Mouse (Mus musculus): Measurements from ENCODE around the gene Cdc25a.

Gene Cdc25a

DNA sequence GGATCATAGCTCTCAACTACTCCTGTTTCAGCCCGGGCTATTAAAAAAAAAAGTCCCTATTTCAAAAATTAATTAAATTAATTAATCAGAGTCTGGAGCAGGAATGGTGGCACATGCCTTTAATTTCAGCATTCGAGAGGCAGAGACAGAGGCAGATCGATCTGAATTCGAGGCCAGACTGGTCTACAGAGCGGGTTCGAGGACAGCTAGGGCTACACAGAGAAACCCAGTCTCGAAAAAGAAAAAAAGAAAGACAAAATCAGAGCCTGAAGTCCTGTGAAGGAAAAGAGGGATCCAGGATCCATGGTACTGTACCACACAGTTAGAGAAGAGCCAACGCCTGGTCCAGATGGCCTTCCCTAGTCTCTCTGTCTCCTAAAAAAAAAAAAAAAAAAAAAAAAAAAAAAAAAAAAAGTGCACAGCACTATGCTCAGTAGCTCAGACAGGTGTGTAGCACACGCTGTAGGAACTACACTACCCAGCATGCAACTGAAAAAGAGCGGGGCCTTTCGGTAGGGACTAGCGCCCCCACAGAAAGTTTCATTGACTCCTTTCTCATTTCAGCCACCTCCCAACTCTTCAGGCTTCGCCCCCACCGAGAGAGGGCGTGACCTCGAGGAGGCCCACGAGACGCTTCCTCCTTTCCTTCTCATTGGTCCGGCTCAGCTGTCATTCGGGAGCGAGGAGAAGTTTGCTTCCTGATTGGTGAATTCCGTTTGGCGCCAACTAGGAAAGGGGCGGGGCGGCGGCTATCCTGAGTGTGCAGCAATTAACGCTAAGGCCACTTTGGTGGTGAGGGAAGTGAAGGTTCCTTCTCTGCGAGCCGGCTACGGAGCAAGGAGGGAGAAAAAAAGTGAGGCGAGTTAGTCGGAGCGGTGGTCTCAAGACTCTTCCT is at the start of gene Cdc25a:
Cdc25a (plus strand) TSS at position 783 of the 895 bp plus-strand sequence.
- peak; percentile 98 to 99 for DNase-seq (ENCODE audit: low spot score in 2 of 2)

GRCm38 (mm10) chr9:109825739-109826138 is 49.6 kb upstream of the Cdc25a start:
- DNase-seq (ENCODE audit: low spot score in 2 of 2) = no peak

DNA sequence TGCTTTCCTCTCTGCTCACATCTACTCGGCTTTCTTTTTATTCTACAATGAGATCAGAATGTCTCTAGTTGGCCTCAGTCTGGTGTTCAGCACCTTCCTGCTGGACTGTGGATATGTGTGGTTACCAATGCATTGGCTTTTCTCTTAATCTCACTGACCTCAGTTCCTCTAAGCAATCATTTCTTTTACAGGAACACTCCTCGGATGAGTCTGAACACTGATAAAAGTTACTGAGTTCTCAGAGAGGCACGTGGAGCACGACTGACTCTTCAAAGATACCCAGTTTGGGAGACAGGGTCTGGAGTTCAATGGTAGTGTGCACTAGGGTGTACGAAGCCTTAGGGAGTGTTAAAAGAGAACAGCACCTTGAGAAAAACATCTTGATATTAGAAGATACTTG is 49.2 kb upstream of the Cdc25a start:
- no peak for DNase-seq (ENCODE audit: low spot score in 2 of 2)

- DNase-seq (ENCODE audit: low spot score in 2 of 2) = peak; percentile 87 to 88
Measured at GRCm38 (mm10) chr9:109832391-109833087, 42.8 kb upstream of the Cdc25a start, which contains the start of gene Nme6. TSS of gene Nme6 (plus strand) at chr9:109832749.

DNA sequence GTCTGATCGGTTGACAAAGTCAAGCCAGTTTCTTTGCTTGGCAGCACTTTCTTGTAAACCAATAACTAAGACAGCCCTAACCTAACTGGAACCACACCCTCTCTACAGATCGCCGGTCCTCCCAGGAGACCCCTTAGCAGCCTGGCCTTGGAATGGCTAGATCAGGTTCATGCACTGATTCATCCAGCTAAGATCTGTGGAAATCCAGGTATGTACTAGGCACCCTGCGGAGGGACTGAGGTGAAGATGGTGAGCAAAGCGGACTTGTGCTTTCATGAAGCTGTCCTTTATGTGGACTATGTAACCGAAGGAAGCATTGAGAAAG is 42.3 kb upstream of the Cdc25a start:
- DNase-seq (ENCODE audit: low spot score in 2 of 2) = no peak

- no peak for DNase-seq (ENCODE audit: low spot score in 2 of 2)
Measured at GRCm38 (mm10) chr9:109849312-109849758, 26.0 kb upstream of the Cdc25a start, which contains the start of gene Camp. TSS of gene Camp (minus strand) at chr9:109849617.

GRCm38 (mm10) chr9:109850099-109850498 is 25.3 kb upstream of the Cdc25a start:
- DNase-seq (ENCODE audit: low spot score in 2 of 2) = no peak

DNA sequence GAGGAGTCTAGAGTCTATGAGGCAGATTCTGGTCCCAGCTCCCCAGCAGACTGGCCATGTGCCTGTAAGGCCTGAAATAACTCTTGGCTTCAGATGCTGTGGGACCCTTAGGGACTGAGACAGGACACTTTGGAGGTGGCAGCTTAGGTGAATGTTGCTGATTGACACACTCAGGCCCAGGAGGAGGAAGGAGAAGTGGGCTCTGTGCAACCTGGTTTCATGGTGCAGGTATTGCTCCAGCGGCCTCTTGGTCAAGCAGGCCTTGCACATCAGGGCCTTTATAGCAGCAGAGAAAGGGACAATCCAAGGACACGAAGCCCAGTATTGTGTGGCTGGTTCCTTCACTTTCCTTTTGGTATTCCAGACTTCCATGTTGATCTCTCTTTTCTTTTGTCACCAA is 21.0 kb upstream of the Cdc25a start:
- DNase-seq (ENCODE audit: low spot score in 2 of 2) = no peak

DNA sequence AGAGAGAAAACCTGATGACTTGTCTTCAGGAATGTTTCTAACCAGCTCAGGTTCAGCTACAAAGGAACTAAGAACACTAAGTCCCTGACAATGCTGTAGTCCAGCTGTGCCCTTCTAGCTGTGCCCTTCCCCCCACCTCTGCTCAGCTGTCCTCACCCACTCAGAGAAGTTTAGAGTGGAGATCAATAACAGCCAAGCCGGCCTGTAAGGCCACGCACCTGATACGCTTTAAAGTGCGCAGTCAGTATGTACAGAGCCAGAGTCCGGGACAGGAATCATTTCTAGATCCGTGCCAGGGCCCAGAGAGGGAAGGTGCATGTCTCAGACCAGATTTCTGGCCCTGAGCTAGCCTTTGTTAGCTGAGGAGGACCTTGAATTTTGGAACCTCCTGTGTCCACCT is 19.4 kb upstream of the Cdc25a start:
- DNase-seq (ENCODE audit: low spot score in 2 of 2) = no peak

- DNase-seq (ENCODE audit: low spot score in 2 of 2) = peak; percentile 60 to 82
Measured at GRCm38 (mm10) chr9:109862397-109863044, 12.9 kb upstream of the Cdc25a start.

DNA sequence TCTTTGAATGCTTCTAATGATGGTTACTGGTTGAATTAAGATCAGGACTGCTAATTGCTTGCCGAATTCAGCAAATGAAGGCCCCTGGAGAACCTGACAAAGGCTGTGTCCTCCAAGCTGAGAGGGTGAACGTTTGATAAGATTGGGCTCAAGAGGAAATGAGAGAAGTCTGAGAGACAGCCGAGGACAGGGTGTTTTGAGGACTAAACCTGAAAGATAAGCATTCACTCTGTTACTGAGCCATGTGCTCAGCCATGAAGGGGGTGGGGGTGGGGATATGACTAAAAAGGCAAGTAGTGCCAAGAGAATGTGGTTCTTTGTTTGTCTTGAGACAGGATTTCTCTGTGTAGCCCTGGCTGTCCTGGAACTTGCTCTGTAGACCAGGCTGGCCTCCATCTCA is 12.3 kb upstream of the Cdc25a start:
- DNase-seq (ENCODE audit: low spot score in 2 of 2) = no peak

DNA sequence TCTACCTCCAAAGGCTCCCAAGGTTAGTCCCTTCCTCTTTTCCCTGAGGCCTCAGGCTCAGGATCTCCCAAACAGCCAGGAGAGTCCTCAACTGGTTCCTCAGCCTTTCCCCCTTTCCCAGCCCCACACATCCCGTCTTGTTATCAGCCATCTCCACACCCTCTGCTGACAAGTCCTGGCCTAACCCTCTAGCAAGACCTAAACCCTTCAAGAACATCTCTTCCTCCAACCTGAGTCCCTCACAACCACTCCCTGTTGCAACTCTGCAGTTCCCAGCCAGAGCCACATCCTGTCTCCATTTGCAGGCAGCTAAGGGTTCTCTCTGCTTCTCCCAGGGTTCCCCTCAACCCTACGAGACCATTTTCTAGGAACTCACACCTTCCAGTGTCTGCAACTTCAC is 9.2 kb upstream of the Cdc25a start:
- DNase-seq (ENCODE audit: low spot score in 2 of 2) = no peak

DNA sequence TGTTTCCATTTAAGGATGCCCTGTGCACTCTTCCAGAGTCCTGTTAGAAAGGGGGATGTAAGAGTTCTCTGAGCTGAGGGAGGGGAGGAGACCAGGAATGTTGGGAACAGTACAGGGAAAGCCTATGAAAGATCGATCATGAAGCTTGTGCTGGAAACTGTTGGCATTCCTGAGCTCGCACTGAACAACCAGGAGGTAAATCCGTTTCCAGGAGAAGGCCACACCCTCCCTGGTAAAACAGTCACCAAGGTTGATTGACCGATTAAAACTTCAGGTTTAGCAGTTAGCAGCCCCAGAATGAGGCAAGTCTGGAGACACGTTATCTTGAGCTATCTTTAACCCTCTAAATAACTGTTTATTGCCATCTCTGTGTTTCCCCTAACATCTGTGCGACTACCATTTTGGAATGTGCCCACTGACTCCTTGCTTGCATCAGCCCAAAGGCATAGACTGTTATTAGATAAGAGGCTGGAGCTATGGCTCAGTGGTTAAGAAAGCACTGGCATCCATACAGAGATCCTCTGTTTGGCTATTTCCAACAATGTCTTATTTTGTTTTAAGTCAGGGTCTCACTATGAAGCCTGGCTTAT is 4.3 kb upstream of the Cdc25a start:
- DNase-seq (ENCODE audit: low spot score in 2 of 2) = no peak

GRCm38 (mm10) chr9:109875695-109876601 is 569 bp downstream of the Cdc25a start:
- peak; percentile 71 for DNase-seq (ENCODE audit: low spot score in 2 of 2)

GRCm38 (mm10) chr9:109876756-109877155 is 1.4 kb downstream of the Cdc25a start:
- peak; percentile 36 to 46 for DNase-seq (ENCODE audit: low spot score in 2 of 2)

DNA sequence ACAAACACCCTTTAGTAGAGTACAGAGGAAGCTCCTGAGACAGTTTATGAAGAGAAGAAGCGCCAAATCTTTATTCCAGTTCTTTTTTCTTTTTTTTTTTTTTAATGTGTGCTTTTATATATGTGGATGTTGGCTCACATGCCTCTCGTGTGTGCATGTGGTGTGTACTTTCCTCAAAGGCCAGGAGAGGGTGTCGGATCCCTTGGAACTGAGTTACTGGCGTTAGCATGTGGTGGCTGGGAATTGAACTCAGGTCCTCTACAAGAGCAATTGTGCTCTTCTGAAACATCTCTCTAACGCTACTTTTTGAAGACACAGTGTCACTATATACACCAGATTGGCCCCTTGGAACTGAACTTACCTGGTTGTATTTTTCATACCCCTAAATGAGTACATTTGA is 2.3 kb downstream of the Cdc25a start:
- no peak for DNase-seq (ENCODE audit: low spot score in 2 of 2)

GRCm38 (mm10) chr9:109879305-109879704 is 3.9 kb downstream of the Cdc25a start:
- no peak for DNase-seq (ENCODE audit: low spot score in 2 of 2)

GRCm38 (mm10) chr9:109886259-109886658 is 10.9 kb downstream of the Cdc25a start:
- no peak for DNase-seq (ENCODE audit: low spot score in 2 of 2)

- no peak for DNase-seq (ENCODE audit: low spot score in 2 of 2)
Measured at GRCm38 (mm10) chr9:109887321-109887720, 11.9 kb downstream of the Cdc25a start.

DNA sequence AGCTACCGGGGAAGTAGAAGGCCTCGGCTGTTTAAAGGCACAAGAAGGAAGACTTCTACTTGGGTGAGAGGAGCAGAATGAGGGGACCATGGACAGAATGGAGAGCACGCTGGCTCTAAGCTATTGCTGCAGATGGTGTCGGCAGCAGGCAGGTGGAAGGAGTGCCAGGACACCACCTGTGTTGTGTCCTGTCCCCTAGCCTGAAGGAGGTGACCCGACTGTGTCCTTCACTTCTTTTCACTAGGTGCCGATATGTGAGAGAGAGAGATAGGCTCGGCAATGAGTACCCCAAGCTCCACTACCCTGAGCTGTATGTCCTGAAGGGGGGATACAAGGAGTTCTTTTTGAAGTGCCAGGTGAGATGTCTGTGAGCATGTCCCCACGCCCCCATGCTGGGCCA is 16.1 kb downstream of the Cdc25a start:
- DNase-seq (ENCODE audit: low spot score in 2 of 2) = no peak
